ENCODE assay signal across 8 mouse cellular contexts in the genomic region with DNA sequence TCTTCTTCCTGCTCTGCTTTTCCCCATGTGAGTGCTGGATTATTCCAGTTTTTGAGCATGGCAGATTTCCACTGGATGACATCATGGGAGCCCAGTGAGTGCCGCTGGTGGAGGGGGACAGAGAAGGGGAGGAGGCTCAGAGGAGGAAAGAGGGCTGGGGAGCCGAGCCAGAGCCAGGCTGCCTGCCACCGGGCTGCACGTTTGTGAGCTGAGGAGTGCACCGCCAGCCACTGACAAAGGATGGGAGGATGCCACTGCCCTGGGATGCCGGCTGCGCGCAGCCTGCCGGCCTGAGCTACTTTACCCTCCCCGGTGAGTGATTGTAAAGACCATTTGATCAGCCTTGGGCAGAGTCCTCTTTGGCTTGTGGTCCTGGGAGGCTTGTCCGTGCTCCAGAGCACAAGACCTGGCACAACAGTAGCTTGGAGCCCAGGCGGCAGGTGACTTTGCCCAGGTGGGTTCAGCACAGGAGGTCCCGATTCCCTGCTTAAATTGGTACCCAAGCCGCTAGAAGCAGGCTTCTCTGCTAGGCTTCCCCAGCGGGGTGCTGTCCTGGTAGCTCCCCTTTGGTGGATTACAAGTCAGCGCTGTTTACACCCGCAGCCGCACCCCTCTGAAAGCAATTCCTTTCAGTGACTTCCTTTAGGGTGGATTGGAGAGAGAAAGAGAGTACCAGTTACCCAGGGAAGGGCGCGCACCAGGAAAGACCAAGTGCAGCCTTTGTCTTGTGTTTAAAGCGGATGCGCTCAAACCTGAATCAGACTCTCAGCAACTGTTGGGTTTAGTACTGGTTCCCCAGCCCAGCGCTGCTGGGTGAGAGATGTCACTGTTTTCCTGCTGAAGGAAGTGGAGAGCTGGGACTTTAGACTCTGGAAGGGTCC. TPM values are rescaled to one million over a fixed set of nuclear protein-coding genes. Genes with fewer than 3 reads are reported as not detected.
DNase-seq lines count a peak whose midpoint lies in the region; TF ChIP-seq lines count a peak whose summit lies in the region.

A gene (plus strand): TSS at position 30 of the 881 bp plus-strand sequence.

- H3K36me3 ChIP-seq in hindbrain, embryonic 10.5 days: no peaks in the 10 kb centered on the region
- H3K36me3 ChIP-seq in limb, embryonic 10.5 days: no peaks in the 10 kb centered on the region

- H3K27ac ChIP-seq in cortical plate, adult 2 months (ENCODE audit: insufficient read depth, low read length): peak within 1 kb of the TSS; percentile 31; the same call in 1 of the 2 replicates
- H3K27ac ChIP-seq in hindbrain, embryonic 10.5 days: 0 out of 2 replicates have a peak within 1 kb of the TSS, but pooled peaks have one; percentile 26
- H3K27ac ChIP-seq in limb, embryonic 10.5 days: no peak within 1 kb of the TSS

- TF ChIP-seq POLR2A in brain, embryonic 14.5 days (IDR thresholded peaks at IDR 0.05; ENCODE audit: borderline replicate concordance, extremely low read depth, insufficient read depth, insufficient read length, poor library complexity, severe bottlenecking): peak; percentile 46; the same call in 1 of the 2 replicates
- peak; percentile 69; the same call in 1 of the 2 replicates for TF ChIP-seq POLR2A in cortical plate, adult 2 months (IDR thresholded peaks at IDR 0.05; ENCODE audit: extremely low read depth, insufficient read depth, low read length)

- 2% methylated on average over 23 of the region's 23 CpGs for WGBS in hindbrain, embryonic 10.5 days
- WGBS in limb, embryonic 10.5 days: 2% methylated on average over 23 of the region's 23 CpGs

- peaks cover 2% of the 10 kb centered on the region; the same call in 1 of the 2 replicates for H3K4me1 ChIP-seq in cortical plate, adult 2 months (ENCODE audit: control insufficient read depth, insufficient read depth, low read length)
- H3K4me1 ChIP-seq in hindbrain, embryonic 10.5 days (replicated peaks): peaks cover 12% of the 10 kb centered on the region; the same call in 1 of the 2 replicates
- H3K4me1 ChIP-seq in limb, embryonic 10.5 days: no peaks in the 10 kb centered on the region

- H3K4me3 ChIP-seq in cortical plate, adult 2 months (ENCODE audit: insufficient read depth, low read length): peak within 1 kb of the TSS; percentile 69
- peak within 1 kb of the TSS; percentile 45 for H3K4me3 ChIP-seq in hindbrain, embryonic 10.5 days
- no peak within 1 kb of the TSS for H3K4me3 ChIP-seq in limb, embryonic 10.5 days

- H3K27me3 ChIP-seq in hindbrain, embryonic 10.5 days (ENCODE audit: insufficient read depth, poor library complexity, severe bottlenecking): peaks cover 21% of the 10 kb centered on the region
- peaks cover 28% of the 10 kb centered on the region for H3K27me3 ChIP-seq in limb, embryonic 10.5 days (ENCODE audit: low read depth, poor library complexity, severe bottlenecking)

- peak; percentile 91 for DNase-seq in brain, embryonic 14.5 days (ENCODE audit: low read depth)
- DNase-seq in hindbrain, embryonic 10.5 days (ENCODE audit: low spot score): peak; percentile 8
- DNase-seq in limb, embryonic 10.5 days (ENCODE audit: low spot score): peak; percentile 29
- DNase-seq in right cerebral cortex, adult 18-20 months: peak; percentile 79
- no peak for DNase-seq in lung, postnatal 10 days
- DNase-seq in adrenal gland, postnatal 14 days: no peak
- DNase-seq in lung, adult 18-20 months: no peak

- TF ChIP-seq CTCF in brain, embryonic 14.5 days (IDR thresholded peaks at IDR 0.05; ENCODE audit: borderline replicate concordance, extremely low read depth, insufficient read depth, insufficient read length): no peak
- TF ChIP-seq CTCF in cortical plate, adult 2 months (IDR thresholded peaks at IDR 0.05; ENCODE audit: extremely low read depth, insufficient read depth, low read length): no peak

- no peaks in the 10 kb centered on the region for H3K9me3 ChIP-seq in hindbrain, embryonic 10.5 days
- H3K9me3 ChIP-seq in limb, embryonic 10.5 days (replicated peaks): no peaks in the 10 kb centered on the region

RNA-seq across cellular contexts. Expression of the gene that starts here (rescaled TPM):
- polyA plus RNA-seq in brain, embryonic 14.5 days (2012; rRNA removed): 9.1 and 19.5 TPM in 2 replicates
- 15.0 and 16.8 TPM in 2 replicates for polyA plus RNA-seq in cortical plate, adult 2 months (2012; rRNA removed)
- 1.6 and 5.2 TPM in 2 replicates for polyA plus RNA-seq in hindbrain, embryonic 10.5 days (2016; fragmentation: Nextera tagmentation; extraction: Ambion mirVana)
- 0.09 and 0.19 TPM in 2 replicates for polyA plus RNA-seq in limb, embryonic 10.5 days (2016; fragmentation: Nextera tagmentation; extraction: Ambion mirVana)
- total RNA-seq in adrenal gland, postnatal 14 days (2021): 1.4 and 5.3 TPM in 2 replicates

Comparison
In these comparisons a context has a peak if more than half of its experiments do, and no peak if none do; other contexts are left out.
1. Peak in DNase-seq in limb, embryonic 10.5 days; RNA of the gene not detected or under 1 TPM.
2. DNase-seq: peak in brain, embryonic 14.5 days (single experiment), hindbrain, embryonic 10.5 days (single experiment) and right cerebral cortex, adult 18-20 months (single experiment); none in lung, postnatal 10 days (single experiment), adrenal gland, postnatal 14 days (single experiment) and lung, adult 18-20 months (0 of 2).